Mouse (Mus musculus) splenic B cell, adult 2 months (primary cell): ENCODE data around the gene Ldah.
A peak's percentile ranks its signal among the peaks of the same experiment; 100 is the strongest.

ENCODE experiments used
- DNase-seq: peaks from one replicate; pipeline ENCODE4 v3.0.0-alpha.2; 2011; ENCODE audit warnings: low read depth, low spot score
- H3K27me3 ChIP-seq: 2 replicates; pipeline ENCODE4 v1.6.1; 2012; ENCODE audit warnings: mild to moderate bottlenecking, low read length, moderate library complexity, mixed read lengths; ENCODE audit not compliant: control insufficient read depth, poor library complexity, insufficient read depth, severe bottlenecking
- H3K36me3 ChIP-seq: 2 replicates; pipeline ENCODE4 v1.6.1; 2012; ENCODE audit warnings: mild to moderate bottlenecking, low read length, moderate library complexity, mixed read lengths; ENCODE audit not compliant: control insufficient read depth, poor library complexity, insufficient read depth, severe bottlenecking

The Ldah gene

GRCm38 (mm10) chr12:8297586-8298214, 89.8 kb downstream of the Ldah start:
- peaks cover 2% of the 10 kb centered on the region for H3K27me3 ChIP-seq

GRCm38 (mm10) chr12:8298361-8299142, 90.6 kb downstream of the Ldah start:
- DNase-seq = no peak
- no peaks in the 10 kb centered on the region for H3K36me3 ChIP-seq
- peaks cover 2% of the 10 kb centered on the region for H3K27me3 ChIP-seq

More at GRCm38 (mm10) chr12:8297586-8298214, 89.8 kb downstream of the Ldah start:
- H3K36me3 ChIP-seq = no peaks in the 10 kb centered on the region
- no peak for DNase-seq

GRCm38 (mm10) chr12:8299143-8300110, 91.5 kb downstream of the Ldah start:
- DNase-seq = no peak
- no peaks in the 10 kb centered on the region for H3K36me3 ChIP-seq
- peaks cover 2% of the 10 kb centered on the region for H3K27me3 ChIP-seq

GRCm38 (mm10) chr12:8300111-8300480, 92.2 kb downstream of the Ldah start:
- Histone ChIP-seq H3K36me3 (no peaks in the 10 kb centered on the region), H3K27me3 (peaks cover 2% of the 10 kb centered on the region)
- DNase-seq = no peak

- no peaks in the 10 kb centered on the region for H3K36me3 ChIP-seq
- no peak for DNase-seq
- peaks cover 2% of the 10 kb centered on the region for H3K27me3 ChIP-seq
These were observed 92.6 kb downstream of the Ldah start for GRCm38 (mm10) chr12:8300521-8300920.

- DNase-seq = no peak
- peaks cover 2% of the 10 kb centered on the region for H3K27me3 ChIP-seq
- no peaks in the 10 kb centered on the region for H3K36me3 ChIP-seq
These were observed 93.3 kb downstream of the Ldah start for GRCm38 (mm10) chr12:8301011-8301814.

GRCm38 (mm10) chr12:8301841-8302431, 94.0 kb downstream of the Ldah start, which contains the start of gene Gdf7:
Gdf7 (minus strand) TSS chr12:8301954.
- no peaks in the 10 kb centered on the region for H3K36me3 ChIP-seq
- peaks cover 2% of the 10 kb centered on the region for H3K27me3 ChIP-seq
- peak; percentile 32 for DNase-seq

GRCm38 (mm10) chr12:8305258-8305657, 97.4 kb downstream of the Ldah start:
- Histone ChIP-seq H3K36me3 (no peaks in the 10 kb centered on the region), H3K27me3 (peaks cover 2% of the 10 kb centered on the region)
- DNase-seq = no peak

- Histone ChIP-seq H3K27me3 (peaks cover 2% of the 10 kb centered on the region), H3K36me3 (no peaks in the 10 kb centered on the region)
- peak; percentile 74 for DNase-seq
These were observed 98.5 kb downstream of the Ldah start for GRCm38 (mm10) chr12:8306432-8306831.

GRCm38 (mm10) chr12:8306910-8307309, 99.0 kb downstream of the Ldah start:
- Histone ChIP-seq H3K27me3 (peaks cover 2% of the 10 kb centered on the region), H3K36me3 (no peaks in the 10 kb centered on the region)
- peak; percentile 60 for DNase-seq

GRCm38 (mm10) chr12:8310992-8311391, 103.1 kb downstream of the Ldah start:
- no peaks in the 10 kb centered on the region for H3K27me3 ChIP-seq
- H3K36me3 ChIP-seq = no peaks in the 10 kb centered on the region
- no peak for DNase-seq

- Histone ChIP-seq H3K36me3 (no peaks in the 10 kb centered on the region), H3K27me3 (no peaks in the 10 kb centered on the region)
- no peak for DNase-seq
These were observed 104.4 kb downstream of the Ldah start for GRCm38 (mm10) chr12:8312266-8312665.

- peak; percentile 93 for DNase-seq
- no peaks in the 10 kb centered on the region for H3K36me3 ChIP-seq
These were observed 105.4 kb downstream of the Ldah start, which contains the start of gene Hs1bp3 for GRCm38 (mm10) chr12:8313270-8313771. Hs1bp3 (plus strand) TSS chr12:8313432.

More at GRCm38 (mm10) chr12:8313270-8313771, 105.4 kb downstream of the Ldah start, which contains the start of gene Hs1bp3:
- no peaks in the 10 kb centered on the region for H3K27me3 ChIP-seq
